Mouse (Mus musculus): ENCODE measurements around the gene Lim2. TPM values are rescaled to one million over a fixed set of nuclear protein-coding genes. Genes with fewer than 3 reads are reported as not detected.

Lim2 gene
- polyA plus RNA-seq, 1 experiment from 2014 or later = not detected

GRCm38 (mm10) chr7:43476376-43476775, 48.9 kb downstream of the Lim2 start:
- WGBS = 20% methylated on average over 13 of the region's 13 CpGs
- H3K36me3 ChIP-seq (ENCODE audit: control insufficient read depth, insufficient read depth) = peaks cover 5% of the 10 kb centered on the region; the same call in 1 of the 2 replicates
- no peak overlapping the region for H3K27ac ChIP-seq (ENCODE audit: low read length)
- H3K4me2 ChIP-seq (ENCODE audit: low read length) = no peak overlapping the region
- H3K27me3 ChIP-seq (replicated peaks; ENCODE audit: control insufficient read depth, insufficient read depth, low read length) = no peaks in the 10 kb centered on the region
- H3K4me1 ChIP-seq (replicated peaks; ENCODE audit: control insufficient read depth, insufficient read depth, low read length) = no peaks in the 10 kb centered on the region; the same call in 1 of the 2 replicates
- no peaks in the 10 kb centered on the region for H3K9me3 ChIP-seq (ENCODE audit: control insufficient read depth, low read length)
- H3K9ac ChIP-seq (replicated peaks; ENCODE audit: low read depth, low read length) = no peak overlapping the region
- no peak overlapping the region for H3K4me3 ChIP-seq (replicated peaks; ENCODE audit: low read length)
- no peak for ATAC-seq

DNA sequence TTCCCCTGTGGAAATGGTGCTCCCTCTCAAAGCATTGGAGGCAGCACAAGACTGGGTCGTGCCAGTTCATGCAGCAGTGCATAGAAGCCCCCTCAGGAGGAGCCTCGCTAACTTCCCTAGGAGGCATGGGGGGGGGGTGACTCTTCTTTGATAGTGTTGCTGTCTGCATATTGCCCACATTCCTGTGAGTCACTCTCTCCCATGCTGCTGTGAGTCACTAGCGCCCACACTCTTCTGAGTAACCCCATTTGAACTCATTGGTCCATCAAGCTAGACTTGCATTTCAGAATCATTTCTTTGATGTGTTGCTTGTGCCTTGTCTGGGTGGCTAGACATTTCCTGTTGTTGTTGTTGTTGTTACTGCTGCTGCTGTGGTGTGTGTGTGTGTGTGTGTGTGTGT, 53.7 kb downstream of the Lim2 start:
- H3K4me2 ChIP-seq (ENCODE audit: low read length) = no peak overlapping the region
- no peak overlapping the region for H3K27ac ChIP-seq (ENCODE audit: low read length)
- H3K4me1 ChIP-seq (replicated peaks; ENCODE audit: control insufficient read depth, insufficient read depth, low read length) = peaks cover 8% of the 10 kb centered on the region
- WGBS = 58% methylated on average over 3 of the region's 3 CpGs
- no peaks in the 10 kb centered on the region for H3K27me3 ChIP-seq (replicated peaks; ENCODE audit: control insufficient read depth, insufficient read depth, low read length)
- ATAC-seq = no peak
- H3K9ac ChIP-seq (replicated peaks; ENCODE audit: low read depth, low read length) = no peak overlapping the region
- H3K4me3 ChIP-seq (replicated peaks; ENCODE audit: low read length) = no peak overlapping the region
- H3K36me3 ChIP-seq (ENCODE audit: control insufficient read depth, insufficient read depth) = peaks cover 2% of the 10 kb centered on the region; the same call in 1 of the 2 replicates
- no peaks in the 10 kb centered on the region for H3K9me3 ChIP-seq (ENCODE audit: control insufficient read depth, low read length)

- Histone ChIP-seq H3K4me2 (ENCODE audit: low read length) (no peak overlapping the region), H3K27ac (ENCODE audit: low read length) (no peak overlapping the region), H3K36me3 (ENCODE audit: control insufficient read depth, insufficient read depth) (peaks cover 2% of the 10 kb centered on the region; the same call in 1 of the 2 replicates), H3K9ac (replicated peaks; ENCODE audit: low read depth, low read length) (no peak overlapping the region), H3K9me3 (ENCODE audit: control insufficient read depth, low read length) (no peaks in the 10 kb centered on the region), H3K4me3 (replicated peaks; ENCODE audit: low read length) (no peak overlapping the region), H3K27me3 (replicated peaks; ENCODE audit: control insufficient read depth, insufficient read depth, low read length) (no peaks in the 10 kb centered on the region), H3K4me1 (replicated peaks; ENCODE audit: control insufficient read depth, insufficient read depth, low read length) (peaks cover 8% of the 10 kb centered on the region)
- WGBS = 20% methylated on average over 8 of the region's 8 CpGs
- ATAC-seq = peak; percentile 49
These were observed 54.7 kb downstream of the Lim2 start for GRCm38 (mm10) chr7:43482090-43482716.

DNA sequence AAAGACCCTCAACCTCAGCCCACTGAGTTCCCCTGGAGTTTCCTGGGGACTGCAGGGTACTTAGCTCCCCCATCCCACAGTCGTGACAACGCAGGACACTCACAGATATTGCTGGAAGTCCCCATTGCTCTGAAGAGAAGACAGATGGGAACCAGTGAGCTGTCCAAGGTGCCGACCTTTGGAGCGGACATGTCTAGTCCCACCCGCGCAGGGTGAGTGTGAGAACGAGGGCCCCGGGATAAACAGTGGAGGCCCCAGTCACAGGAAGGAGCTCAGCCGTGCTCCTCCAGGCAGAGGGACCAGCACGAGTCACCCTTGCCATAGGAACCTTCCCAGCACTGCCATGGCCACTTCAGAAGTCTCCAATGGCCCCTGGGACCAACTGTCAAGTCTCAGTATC, 55.8 kb downstream of the Lim2 start:
- WGBS = 18% methylated on average over 10 of the region's 10 CpGs
- no peaks in the 10 kb centered on the region for H3K9me3 ChIP-seq (ENCODE audit: control insufficient read depth, low read length)

More for the DNA sequence above, 55.8 kb downstream of the Lim2 start:
- Histone ChIP-seq H3K27me3 (replicated peaks; ENCODE audit: control insufficient read depth, insufficient read depth, low read length) (no peaks in the 10 kb centered on the region), H3K36me3 (ENCODE audit: control insufficient read depth, insufficient read depth) (peaks cover 2% of the 10 kb centered on the region; the same call in 1 of the 2 replicates), H3K4me1 (replicated peaks; ENCODE audit: control insufficient read depth, insufficient read depth, low read length) (peaks cover 11% of the 10 kb centered on the region), H3K27ac (ENCODE audit: low read length) (no peak overlapping the region), H3K9ac (replicated peaks; ENCODE audit: low read depth, low read length) (no peak overlapping the region), H3K4me3 (replicated peaks; ENCODE audit: low read length) (no peak overlapping the region), H3K4me2 (ENCODE audit: low read length) (no peak overlapping the region)
- no peak for ATAC-seq

Small RNA genes lying within 50 kb of the gene (microRNA-seq; reads per million reads assigned to microRNA genes)
- not detected for gene Mir7051

Other genes with a start within 250 kb of the Lim2 start
- 22.0 and 22.5 TPM in 2 replicates for gene Zfp715, start 114.4 kb upstream of the Lim2 start, polyA plus RNA-seq (2015; fragmentation: Nextera tagmentation; extraction: Ambion mirVana)
- gene Siglecf, start 76.3 kb upstream of the Lim2 start, polyA plus RNA-seq (2015; fragmentation: Nextera tagmentation; extraction: Ambion mirVana) = 0.22 TPM in 1 of 2 replicates, not detected in the other
- not detected in 2 replicates for gene Siglecg, start 19.5 kb upstream of the Lim2 start, polyA plus RNA-seq (2015; fragmentation: Nextera tagmentation; extraction: Ambion mirVana)
- not detected in 2 replicates for gene Nkg7, start 9.4 kb downstream of the Lim2 start, polyA plus RNA-seq (2015; fragmentation: Nextera tagmentation; extraction: Ambion mirVana)
- not detected in 2 replicates for gene Cldnd2, start 13.1 kb downstream of the Lim2 start, polyA plus RNA-seq (2015; fragmentation: Nextera tagmentation; extraction: Ambion mirVana)
- gene Etfb, start 16.4 kb downstream of the Lim2 start, polyA plus RNA-seq (2015; fragmentation: Nextera tagmentation; extraction: Ambion mirVana) = 123 and 127 TPM in 2 replicates
- gene Gm45233, start 16.5 kb downstream of the Lim2 start, polyA plus RNA-seq (2015; fragmentation: Nextera tagmentation; extraction: Ambion mirVana) = 0.42 TPM in 1 of 2 replicates, not detected in the other
- 5.5 and 7.3 TPM in 2 replicates for gene Vsig10l, start 35.5 kb downstream of the Lim2 start, polyA plus RNA-seq (2015; fragmentation: Nextera tagmentation; extraction: Ambion mirVana)
- 4.3 and 4.5 TPM in 2 replicates for gene Iglon5, start 62.4 kb downstream of the Lim2 start, polyA plus RNA-seq (2015; fragmentation: Nextera tagmentation; extraction: Ambion mirVana)
- not detected in 2 replicates for gene 4931406B18Rik, start 78.3 kb downstream of the Lim2 start, polyA plus RNA-seq (2015; fragmentation: Nextera tagmentation; extraction: Ambion mirVana)
- gene Cd33, start 116.8 kb downstream of the Lim2 start, polyA plus RNA-seq (2015; fragmentation: Nextera tagmentation; extraction: Ambion mirVana) = 0.92 and 1.9 TPM in 2 replicates
- 12.5 TPM in 2 replicates for gene Zfp658, start 134.6 kb downstream of the Lim2 start, polyA plus RNA-seq (2015; fragmentation: Nextera tagmentation; extraction: Ambion mirVana)
- gene Zfp719, start 151.9 kb downstream of the Lim2 start, polyA plus RNA-seq (2015; fragmentation: Nextera tagmentation; extraction: Ambion mirVana) = 18.5 and 20.9 TPM in 2 replicates
- 0.23 and 0.26 TPM in 2 replicates for gene Zfp819, start 179.5 kb downstream of the Lim2 start, polyA plus RNA-seq (2015; fragmentation: Nextera tagmentation; extraction: Ambion mirVana)
- gene Ceacam18, start 207.0 kb downstream of the Lim2 start, polyA plus RNA-seq (2015; fragmentation: Nextera tagmentation; extraction: Ambion mirVana) = not detected in 2 replicates
- gene Siglece, start 232.5 kb downstream of the Lim2 start, polyA plus RNA-seq (2015; fragmentation: Nextera tagmentation; extraction: Ambion mirVana) = 0.12 and 0.29 TPM in 2 replicates
- 29.3 and 31.9 TPM in 2 replicates for gene Ctu1, start 244.3 kb downstream of the Lim2 start, polyA plus RNA-seq (2015; fragmentation: Nextera tagmentation; extraction: Ambion mirVana)

Measured in forebrain, embryonic 16.5 days (tissue).